Mouse (Mus musculus) intestine, postnatal 0 days (tissue): ENCODE measurements at regions not wholly inside any gene's neighbourhood (a gene's known extent, or its start where the extent isn't known, plus 50 kb on each side); places are given as distances from the start of the nearest gene placed in this dataset.

Experiments
- ATAC-seq: fragments of 200-750 bp; cut with Nextera tagmentation; 2 replicates; pipeline ENCODE4 v1.8.0; 2017; ENCODE audit warnings: mild to moderate bottlenecking, moderate TSS enrichment, moderate library complexity
- H3K27ac ChIP-seq: fragments of 300-500 bp; sonication (generic); 2 replicates; pipeline ENCODE4 v1.5.1; 2014; ENCODE audit warnings: mild to moderate bottlenecking, low read depth, low read length, moderate library complexity
- H3K27me3 ChIP-seq: fragments of 300-500 bp; sonication (generic); replicated peaks from 2 replicates; pipeline ENCODE4 v1.6.1; 2014; ENCODE audit warnings: low read length, mixed read lengths; ENCODE audit not compliant: control insufficient read depth, insufficient read depth
- H3K36me3 ChIP-seq: fragments of 300-500 bp; sonication (generic); 2 replicates; pipeline ENCODE4 v1.6.1; 2014; ENCODE audit warnings: mild to moderate bottlenecking, moderate library complexity; ENCODE audit not compliant: control insufficient read depth, insufficient read depth
- H3K4me1 ChIP-seq: fragments of 300-500 bp; sonication (generic); replicated peaks from 2 replicates; pipeline ENCODE4 v1.6.1; 2014; ENCODE audit warnings: antibody characterized with exemption, low read length, mixed read lengths; ENCODE audit not compliant: control insufficient read depth, insufficient read depth
- H3K4me2 ChIP-seq: fragments of 300-500 bp; sonication (generic); replicated peaks from 2 replicates; pipeline ENCODE4 v1.6.1; 2014; ENCODE audit warnings: low read depth, mild to moderate bottlenecking, moderate library complexity
- H3K4me3 ChIP-seq: fragments of 300-500 bp; sonication (generic); 2 replicates; pipeline ENCODE4 v1.5.1; 2014; ENCODE audit warnings: low read depth, low read length
- H3K9ac ChIP-seq: fragments of 300-500 bp; sonication (generic); 2 replicates; pipeline ENCODE4 v1.6.1; 2014; ENCODE audit warnings: mild to moderate bottlenecking, low read depth, low read length
- H3K9me3 ChIP-seq: fragments of 300-500 bp; sonication (generic); 2 replicates; pipeline ENCODE4 v1.6.1; 2016; ENCODE audit warnings: mixed run types; ENCODE audit not compliant: control insufficient read depth
- CTCF ChIP-seq: sonication (generic); IDR thresholded peaks from 2 replicates; pipeline ENCODE4 v1.5.1; 2016; ENCODE audit warnings: low read depth, mild to moderate bottlenecking, control low read depth, antibody characterized with exemption, moderate library complexity
- WGBS: fragments of 180-500 bp; shearing (Covaris S2); extraction: QIAGEN DNeasy Blood & Tissue Kit; methylation state at CpG from one replicate; pipeline ENCODE4 v1.1.7; 2014; 5-methylcytosine and 5-hydroxymethylcytosine counted together

DNA sequence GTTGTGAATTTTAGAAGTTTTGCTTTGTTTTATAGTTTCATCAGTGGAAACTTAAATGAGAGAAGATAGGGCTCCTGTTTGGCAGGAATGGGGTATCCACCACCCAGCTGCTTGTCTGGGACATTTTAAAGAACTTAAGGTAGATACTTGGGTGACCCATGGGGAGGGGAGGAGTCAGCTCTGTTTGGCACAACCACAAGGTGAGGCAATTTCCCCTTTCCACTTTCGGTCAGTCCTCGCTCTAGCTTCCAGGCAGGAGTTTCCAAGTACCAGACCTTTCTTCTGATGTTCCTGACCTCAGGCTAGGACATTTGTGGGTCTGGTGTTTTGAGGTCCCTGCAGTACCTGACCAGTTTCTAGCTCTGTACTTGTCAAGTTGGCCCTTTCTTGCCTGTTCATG lies 142.5 kb upstream of the Atp6ap2 start:
- TF ChIP-seq CTCF: no peak
- WGBS: 87% methylated on average over 2 of the region's 2 CpGs
- Histone ChIP-seq H3K4me1 (no peaks in the 10 kb centered on the region), H3K9me3 (no peaks in the 10 kb centered on the region), H3K4me2 (no peak overlapping the region), H3K9ac (no peak overlapping the region), H3K27me3 (no peaks in the 10 kb centered on the region), H3K36me3 (no peaks in the 10 kb centered on the region), H3K4me3 (no peak overlapping the region), H3K27ac (no peak overlapping the region)
- ATAC-seq: no peak

DNA sequence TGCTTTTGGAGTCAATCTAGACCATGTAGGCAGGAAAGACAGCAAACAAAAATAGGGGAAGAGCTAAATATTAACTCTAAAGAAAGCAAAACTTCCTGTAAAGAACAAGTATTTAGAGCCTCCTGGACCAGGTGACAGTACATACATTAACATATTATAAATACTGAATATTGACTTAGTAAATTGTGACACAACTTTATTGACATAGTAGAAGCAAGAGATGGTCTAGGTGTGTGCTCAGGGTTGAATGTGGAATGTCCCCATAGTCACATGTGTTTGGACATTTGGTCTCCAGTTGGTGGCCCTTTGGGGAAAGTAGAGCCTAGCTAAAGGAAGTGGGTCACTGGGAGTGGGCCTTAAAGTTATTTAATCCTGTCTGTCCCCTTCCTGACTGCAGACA lies 139.6 kb upstream of the Atp6ap2 start:
- no peaks in the 10 kb centered on the region for H3K9me3 ChIP-seq
- ATAC-seq: no peak
- no peak overlapping the region for H3K27ac ChIP-seq
- no peak overlapping the region for H3K9ac ChIP-seq
- no peaks in the 10 kb centered on the region for H3K27me3 ChIP-seq
- no peak for TF ChIP-seq CTCF
- H3K4me1 ChIP-seq: no peaks in the 10 kb centered on the region
- H3K4me2 ChIP-seq: no peak overlapping the region
- H3K36me3 ChIP-seq: no peaks in the 10 kb centered on the region
- no peak overlapping the region for H3K4me3 ChIP-seq

DNA sequence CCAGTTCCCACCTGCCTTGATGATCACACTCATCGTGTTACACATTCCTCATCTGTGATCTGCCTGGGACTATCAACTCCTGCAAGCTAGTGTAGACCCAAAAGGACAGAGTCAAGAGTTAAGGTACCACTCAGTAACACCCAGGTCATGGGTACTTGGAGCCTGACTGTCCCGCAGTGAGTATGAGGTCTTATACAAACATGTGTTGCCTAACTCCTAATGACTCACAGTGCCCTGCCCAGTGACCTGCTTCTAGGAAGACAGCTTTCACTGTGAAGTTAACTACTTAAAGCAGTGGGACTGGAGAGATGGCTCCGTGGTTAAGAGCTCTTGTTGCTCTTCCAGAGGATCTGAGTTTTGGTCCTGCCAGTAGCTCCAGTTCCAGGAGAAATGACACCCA lies 137.9 kb upstream of the Atp6ap2 start:
- no peak overlapping the region for H3K27ac ChIP-seq
- no peak overlapping the region for H3K4me2 ChIP-seq
- no peaks in the 10 kb centered on the region for H3K4me1 ChIP-seq
- TF ChIP-seq CTCF: no peak
- H3K9ac ChIP-seq: no peak overlapping the region
- H3K27me3 ChIP-seq: no peaks in the 10 kb centered on the region
- 65% methylated on average over 3 of the region's 3 CpGs for WGBS
- no peak overlapping the region for H3K4me3 ChIP-seq
- H3K36me3 ChIP-seq: no peaks in the 10 kb centered on the region
- ATAC-seq: no peak
- H3K9me3 ChIP-seq: no peaks in the 10 kb centered on the region

DNA sequence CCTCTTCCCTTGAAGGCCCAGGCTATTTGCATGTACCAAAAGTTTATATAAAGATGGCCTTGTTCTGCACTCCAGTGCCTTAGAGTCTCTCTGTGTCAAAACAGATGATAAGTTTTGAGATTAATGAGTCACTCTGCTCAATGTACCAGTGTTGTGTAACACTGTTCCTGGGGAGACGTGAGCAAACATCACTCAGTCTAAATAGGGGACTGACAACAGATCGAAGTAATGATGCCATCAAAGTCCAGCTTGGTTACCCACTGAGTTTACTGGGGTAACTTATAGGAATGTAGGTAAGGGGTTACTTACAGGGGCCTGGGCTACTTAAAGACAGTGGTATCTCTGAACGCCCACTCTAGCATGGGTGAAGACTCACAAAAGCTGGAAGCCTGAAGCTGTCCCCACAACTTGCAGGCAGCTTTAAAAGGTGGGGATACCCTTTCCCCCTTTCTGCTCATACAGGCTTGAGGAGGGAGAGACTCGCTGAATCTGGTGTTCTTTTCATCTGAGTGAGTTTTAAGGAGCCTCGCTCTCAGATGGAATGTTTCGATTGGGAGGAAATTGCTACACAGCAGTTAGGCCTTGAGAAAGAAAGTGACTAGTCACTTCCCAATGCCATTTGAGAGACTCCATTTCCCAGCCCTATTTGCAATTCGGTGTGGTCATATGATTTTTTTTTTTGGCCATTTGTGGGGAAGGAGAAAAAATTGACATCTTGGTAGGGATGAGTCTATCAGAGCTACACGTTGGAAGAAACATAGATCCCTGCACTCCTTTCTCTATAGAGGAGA lies 134.4 kb upstream of the Atp6ap2 start:
- Histone ChIP-seq H3K9ac (no peak overlapping the region), H3K4me1 (no peaks in the 10 kb centered on the region), H3K9me3 (no peaks in the 10 kb centered on the region), H3K4me3 (no peak overlapping the region), H3K27ac (no peak overlapping the region), H3K36me3 (no peaks in the 10 kb centered on the region), H3K27me3 (no peaks in the 10 kb centered on the region), H3K4me2 (no peak overlapping the region)
- TF ChIP-seq CTCF: no peak
- ATAC-seq: no peak
- 76% methylated on average over 8 of the region's 8 CpGs for WGBS

DNA sequence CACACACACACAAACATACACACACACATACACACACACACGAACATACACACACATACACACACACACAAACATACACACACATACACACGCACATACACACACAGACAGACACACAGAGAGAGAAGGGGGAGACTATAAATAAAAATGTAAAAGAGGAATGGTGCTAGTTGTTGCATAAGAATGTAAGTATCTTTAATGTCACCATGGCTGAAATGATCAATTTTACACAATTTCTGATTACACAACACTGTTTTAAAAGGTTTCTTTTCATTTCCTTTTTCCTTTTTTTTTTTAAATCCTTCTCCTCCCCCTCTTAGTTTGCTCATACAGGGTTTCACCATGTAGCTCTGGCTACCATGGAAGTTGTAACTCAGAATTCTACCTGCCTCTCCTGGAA lies 125.9 kb upstream of the Atp6ap2 start:
- no peak for TF ChIP-seq CTCF
- H3K4me3 ChIP-seq: no peak overlapping the region
- no peaks in the 10 kb centered on the region for H3K4me1 ChIP-seq
- no peaks in the 10 kb centered on the region for H3K27me3 ChIP-seq
- no peak overlapping the region for H3K9ac ChIP-seq
- H3K27ac ChIP-seq: no peak overlapping the region
- no peaks in the 10 kb centered on the region for H3K36me3 ChIP-seq
- H3K4me2 ChIP-seq: no peak overlapping the region
- 80% methylated on average over 2 of the region's 2 CpGs for WGBS
- no peaks in the 10 kb centered on the region for H3K9me3 ChIP-seq
- ATAC-seq: no peak

DNA sequence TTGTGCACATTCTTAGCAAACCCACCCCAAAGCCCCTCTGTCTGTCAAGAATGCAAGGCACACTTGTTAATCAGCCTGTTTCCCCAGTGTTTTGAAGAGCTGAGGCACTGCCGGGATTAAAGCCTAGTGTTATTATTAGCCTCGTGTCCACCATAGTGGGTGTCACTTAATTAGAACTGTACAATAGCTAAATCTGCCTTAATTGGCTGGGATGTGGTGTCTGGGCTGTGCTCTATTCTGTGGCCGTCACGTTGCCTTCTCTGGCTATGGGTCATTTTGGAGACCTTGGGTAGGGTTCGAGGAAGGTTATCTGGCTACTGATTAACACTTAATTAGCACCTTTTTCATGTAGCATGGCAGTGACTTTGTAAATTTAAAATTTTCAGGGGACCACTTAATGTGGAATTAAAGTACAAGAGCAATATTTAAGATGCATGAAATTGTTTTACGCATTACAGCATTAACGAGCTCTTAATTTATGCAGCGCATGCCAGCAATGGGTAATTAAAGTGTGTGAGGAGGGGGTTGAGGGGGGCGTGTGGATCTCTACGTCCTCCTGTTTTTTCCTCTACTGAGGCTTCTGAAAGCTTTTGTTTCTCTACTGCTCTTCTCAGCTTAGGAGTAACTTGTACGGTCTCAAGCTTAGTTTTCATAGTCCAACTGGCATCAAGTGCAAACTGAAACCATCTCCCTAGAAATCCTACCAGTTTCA lies 124.5 kb upstream of the Atp6ap2 start:
- WGBS: 79% methylated on average over 11 of the region's 11 CpGs
- TF ChIP-seq CTCF: no peak
- ATAC-seq: no peak

More for the DNA sequence above, 124.5 kb upstream of the Atp6ap2 start:
- no peak overlapping the region for H3K4me3 ChIP-seq
- no peaks in the 10 kb centered on the region for H3K36me3 ChIP-seq
- no peaks in the 10 kb centered on the region for H3K9me3 ChIP-seq
- H3K27me3 ChIP-seq: no peaks in the 10 kb centered on the region
- no peak overlapping the region for H3K27ac ChIP-seq
- H3K4me1 ChIP-seq: no peaks in the 10 kb centered on the region
- H3K4me2 ChIP-seq: no peak overlapping the region
- no peak overlapping the region for H3K9ac ChIP-seq
